Mouse (Mus musculus) retina, adult 2 months (tissue): ENCODE data around the gene Epx.
A peak's percentile ranks its signal among the peaks of the same experiment; 100 is the strongest.
"Not testable (repeated sequence)": the region's sequence is repeated elsewhere in the genome, so short reads cannot be mapped to it uniquely, and the experiment has no call there.

Experiments used
- DNase-seq: peaks from one replicate; pipeline ENCODE4 v3.0.0-alpha.2; 2012; ENCODE audit warnings: low read depth, low spot score

Gene Epx

GRCm38 (mm10) chr11:87875436-87875835 lies at the start of gene Epx:
TSS of gene Epx (minus strand) at chr11:87875536.
- no peak for DNase-seq

- DNase-seq: no peak
Measured at GRCm38 (mm10) chr11:87920966-87921365, 45.6 kb upstream of the Epx start, which contains the start of gene Olfr464. TSS of gene Olfr464 (minus strand) at chr11:87920967.

DNA sequence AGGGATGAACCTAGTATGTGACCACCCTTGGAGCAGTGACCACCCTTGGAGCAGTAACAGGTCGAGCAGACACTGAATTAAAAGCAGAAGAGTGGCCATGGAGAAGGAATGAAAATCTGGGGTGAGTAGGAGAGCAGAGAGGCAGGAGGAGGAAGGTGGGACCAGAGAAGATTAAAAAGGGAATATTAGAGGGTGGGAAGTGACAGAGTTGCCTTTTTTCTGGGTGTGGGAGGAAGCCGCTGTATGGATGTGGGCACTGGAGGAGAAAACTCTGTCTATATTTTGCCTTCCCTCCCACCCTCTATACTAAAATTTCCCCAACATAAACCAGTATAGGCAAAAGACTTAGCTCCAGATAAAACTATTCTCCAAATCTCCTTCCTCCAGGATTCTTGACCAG lies 45.0 kb upstream of the Epx start:
- DNase-seq: no peak

GRCm38 (mm10) chr11:87916005-87916404 lies 40.7 kb upstream of the Epx start:
- no peak for DNase-seq

DNA sequence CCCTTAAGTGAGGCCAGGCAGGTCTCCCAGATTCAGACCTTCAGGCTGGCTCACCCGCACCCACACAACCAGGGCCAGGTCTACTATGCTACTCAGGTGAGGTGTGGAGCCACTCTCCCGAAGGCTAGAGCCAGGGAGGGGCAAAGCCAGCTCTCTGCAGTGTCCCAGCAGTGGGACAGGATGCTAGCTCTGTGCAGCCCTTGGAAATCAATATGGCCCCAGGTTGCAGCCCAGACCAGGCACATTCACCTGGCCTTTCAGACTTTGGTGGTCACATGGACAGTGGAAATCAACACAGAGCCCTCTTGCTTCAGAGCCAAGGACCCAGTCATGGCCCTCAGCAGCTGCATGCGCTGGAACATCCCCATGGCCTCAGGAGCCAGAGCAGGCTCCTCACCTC lies 29.0 kb upstream of the Epx start:
- DNase-seq: no peak

- no peak for DNase-seq
Measured at GRCm38 (mm10) chr11:87897287-87897686, 22.0 kb upstream of the Epx start, which contains the start of gene Olfr463. TSS of gene Olfr463 (minus strand) at chr11:87897387.

- DNase-seq: no peak
Measured at GRCm38 (mm10) chr11:87892168-87892567, 16.8 kb upstream of the Epx start, which contains the start of gene Olfr462. TSS of gene Olfr462 (minus strand) at chr11:87892268.

GRCm38 (mm10) chr11:87884856-87885255 lies 9.5 kb upstream of the Epx start:
- DNase-seq: no peak

DNA sequence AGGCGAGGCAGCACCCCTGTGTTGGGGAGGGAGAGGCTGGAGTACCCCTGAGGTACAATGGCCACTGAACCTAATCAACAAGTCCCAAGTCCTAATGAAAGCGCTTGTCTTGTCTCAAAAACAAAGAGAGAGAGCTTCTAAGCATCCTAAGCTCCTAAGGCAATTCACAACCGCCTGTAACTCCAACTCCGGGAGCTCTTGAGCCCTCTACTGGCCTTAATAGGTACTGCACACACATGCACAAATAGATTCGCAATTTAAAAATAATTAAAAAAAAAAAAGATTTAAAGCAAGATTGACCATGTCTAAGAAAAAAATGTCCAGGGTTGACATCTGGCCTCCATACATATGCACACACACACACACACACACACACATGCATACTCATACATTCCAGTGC lies 8.2 kb upstream of the Epx start:
- peak; percentile 11 for DNase-seq

- DNase-seq: no peak
Measured at GRCm38 (mm10) chr11:87881714-87882113, 6.4 kb upstream of the Epx start.

DNA sequence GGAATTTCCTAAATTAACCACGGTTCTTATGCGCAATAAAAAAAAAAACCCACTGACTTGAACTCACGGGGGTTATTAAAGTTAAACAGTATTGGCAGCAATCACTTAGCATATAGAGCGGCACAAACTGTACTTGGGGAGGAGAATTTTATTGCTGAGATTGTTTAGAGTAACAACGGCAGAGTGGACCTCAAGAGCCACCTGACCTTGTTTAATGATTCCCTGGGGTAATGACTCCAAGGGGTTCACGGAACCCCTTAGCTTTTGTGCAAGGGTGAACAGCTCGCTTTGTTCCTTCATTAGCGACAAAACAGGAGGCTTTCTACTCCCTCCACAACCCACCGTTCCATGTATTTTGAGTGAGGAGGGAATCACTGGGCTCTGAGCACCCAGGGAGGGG lies 4.5 kb upstream of the Epx start:
- no peak for DNase-seq

GRCm38 (mm10) chr11:87871766-87872165 lies 3.6 kb downstream of the Epx start:
- DNase-seq: no peak

DNA sequence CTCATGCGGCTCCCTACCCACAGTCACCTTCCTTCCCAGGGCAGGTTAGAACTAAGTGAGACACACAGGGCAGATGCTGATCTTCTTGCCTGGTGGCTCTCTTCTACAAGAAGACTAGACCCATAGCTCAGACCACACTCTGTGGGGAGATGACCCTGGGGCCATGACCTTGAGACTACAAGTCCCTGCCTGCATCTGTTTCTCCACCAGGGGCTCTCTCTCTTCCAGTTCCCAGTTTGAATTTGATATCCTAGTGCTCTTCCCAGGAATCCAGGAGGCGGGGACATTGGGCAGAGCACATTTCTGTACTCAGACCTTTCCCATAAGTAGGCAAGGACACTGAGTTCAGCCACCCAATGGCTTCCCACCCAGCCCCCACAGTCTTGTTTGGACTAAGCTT lies 5.2 kb downstream of the Epx start:
- DNase-seq: no peak

GRCm38 (mm10) chr11:87866891-87867290 lies 8.4 kb downstream of the Epx start:
- DNase-seq: not testable (repeated sequence)

- DNase-seq: no peak
Measured at GRCm38 (mm10) chr11:87862805-87863204, 12.5 kb downstream of the Epx start.

- DNase-seq: no peak
Measured at GRCm38 (mm10) chr11:87860426-87860825, 14.9 kb downstream of the Epx start.

- DNase-seq: no peak
Measured at GRCm38 (mm10) chr11:87859273-87859672, 16.1 kb downstream of the Epx start.

DNA sequence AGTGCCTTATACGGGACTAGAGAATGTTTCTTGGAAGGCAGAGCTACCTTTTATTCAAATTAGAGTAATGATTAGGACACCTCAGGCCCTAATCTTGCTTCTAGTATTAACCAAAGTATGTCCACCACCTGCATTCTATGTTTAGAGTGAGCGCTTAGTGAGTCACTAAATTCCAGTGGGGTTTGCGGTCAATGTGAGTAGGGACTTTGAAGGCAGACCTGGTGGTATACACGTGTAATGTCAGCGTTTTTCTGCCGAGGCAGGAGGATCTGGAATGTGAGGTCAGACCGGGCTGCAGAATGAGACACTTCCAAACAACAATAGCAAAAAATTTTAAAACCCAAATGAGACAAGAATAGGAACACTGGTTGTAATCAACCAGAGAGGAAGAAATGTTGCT lies 20.8 kb downstream of the Epx start:
- no peak for DNase-seq

- DNase-seq: no peak
Measured at GRCm38 (mm10) chr11:87853597-87853954, 21.8 kb downstream of the Epx start.

DNA sequence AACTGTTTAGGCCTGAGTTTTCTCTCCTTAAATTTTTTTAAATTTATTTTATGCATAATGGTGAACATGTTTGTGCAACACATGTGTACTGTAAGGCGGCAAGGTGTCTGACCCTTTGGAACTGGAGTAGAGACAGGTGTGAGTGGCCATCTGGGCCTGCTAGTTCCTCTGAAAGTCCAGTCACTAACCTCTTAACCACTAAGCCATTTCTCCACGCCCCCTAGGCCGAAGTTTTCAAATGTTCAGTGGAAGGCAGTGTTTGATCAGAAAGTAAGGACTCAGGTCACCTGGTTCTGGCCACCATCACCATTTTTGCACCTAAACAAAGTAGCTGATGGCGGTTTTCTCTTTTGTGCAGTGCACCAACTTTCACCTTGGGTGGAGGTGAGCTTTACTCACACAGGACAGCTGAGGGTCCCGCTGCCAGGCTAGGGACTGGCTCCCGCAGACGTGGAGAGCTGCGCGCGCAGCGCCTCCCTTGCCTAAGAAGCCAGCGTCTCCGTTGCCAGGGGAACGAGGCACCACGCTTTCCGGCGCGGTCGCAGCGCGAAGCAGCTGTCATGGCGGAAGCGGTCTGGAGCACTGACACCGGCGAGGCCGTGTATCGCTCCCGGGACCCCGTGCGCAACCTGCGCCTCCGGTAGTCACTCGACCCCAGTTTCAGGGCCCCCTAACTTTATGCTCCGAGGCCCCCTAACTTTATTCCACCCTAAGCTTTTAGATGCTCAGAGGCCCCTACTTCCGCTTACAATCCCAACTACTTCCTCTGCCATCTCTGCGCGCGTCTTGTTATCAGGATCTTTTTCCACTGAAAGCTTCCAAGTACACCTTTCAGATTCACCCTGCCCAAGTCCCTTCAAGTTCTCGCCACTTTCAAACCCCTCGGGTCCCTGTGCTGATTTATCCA lies 22.4 kb downstream of the Epx start, which contains the start of gene Mks1:
TSS of gene Mks1 (plus strand) at position 526 of the 907 bp plus-strand sequence.
- DNase-seq: peak; percentile 84

DNA sequence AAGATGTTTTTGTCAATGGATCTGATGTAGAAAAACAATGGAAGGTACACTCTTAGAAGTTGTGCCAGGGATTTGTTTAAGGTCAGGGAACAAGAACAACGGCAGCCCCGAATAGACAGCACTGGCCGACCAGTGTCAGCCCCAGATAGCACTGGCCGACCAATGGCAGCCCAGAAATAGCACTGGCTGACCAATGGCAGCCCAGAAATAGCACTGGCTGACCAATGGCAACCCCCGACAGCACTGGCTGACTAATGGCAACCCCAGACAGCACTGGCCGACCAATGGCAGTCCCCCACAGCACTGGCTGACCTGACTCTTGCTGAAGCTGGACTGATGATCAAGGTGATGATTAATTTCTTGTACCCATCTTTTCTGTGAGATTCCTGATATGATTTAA lies 27.5 kb downstream of the Epx start:
- DNase-seq: no peak

GRCm38 (mm10) chr11:87846968-87847600 lies 28.3 kb downstream of the Epx start:
- DNase-seq: no peak

GRCm38 (mm10) chr11:87841436-87841835 lies 33.9 kb downstream of the Epx start:
- DNase-seq: no peak
